ENCODE assay signal across 50 mouse cellular contexts in genomic region chr1:88087513-88087912, GRCm38 (mm10). TPM values are rescaled to one million over a fixed set of nuclear protein-coding genes. Genes with fewer than 3 reads are reported as not detected.
"Had no signal": no experiment of that assay in that cellular context is flagged by ENCODE, and none has a peak within 500 bp of the region (broad histone marks: within the 10 kb centered on the region; RNA-seq: fewer than 3 reads in every experiment).

TSS of gene Ugt1a8 (plus strand) at chr1:88087813.

- H3K4me2 ChIP-seq: heart, embryonic 11.5 days; heart, embryonic 12.5 days; heart, embryonic 13.5 days; heart, embryonic 15.5 days; hindbrain, embryonic 12.5 days; hindbrain, embryonic 13.5 days; hindbrain, embryonic 14.5 days; hindbrain, embryonic 15.5 days; kidney, embryonic 15.5 days had no signal

- ATAC-seq: hindbrain, embryonic 16.5 days; hindbrain, postnatal 0 days; inflammation-experienced regulatory T-cells, adult 6 months; intestine, embryonic 16.5 days had no signal

- H3K36me3 ChIP-seq: heart, embryonic 12.5 days; heart, embryonic 13.5 days; heart, embryonic 15.5 days; hindbrain, embryonic 10.5 days; hindbrain, embryonic 12.5 days; hindbrain, embryonic 13.5 days; hindbrain, embryonic 15.5 days; kidney, embryonic 15.5 days had no signal

- H3K4me1 ChIP-seq: heart, embryonic 12.5 days; heart, embryonic 13.5 days; heart, embryonic 15.5 days; hindbrain, embryonic 10.5 days; hindbrain, embryonic 12.5 days; hindbrain, embryonic 13.5 days; hindbrain, embryonic 15.5 days; kidney, embryonic 15.5 days had no signal

- H3K9ac ChIP-seq: heart, embryonic 12.5 days; heart, embryonic 13.5 days; heart, embryonic 15.5 days; hindbrain, embryonic 12.5 days; hindbrain, embryonic 13.5 days; hindbrain, embryonic 14.5 days; hindbrain, embryonic 15.5 days; kidney, embryonic 15.5 days had no signal

- H3K4me3 ChIP-seq: heart, embryonic 12.5 days; heart, embryonic 13.5 days; heart, embryonic 15.5 days; hindbrain, embryonic 10.5 days; hindbrain, embryonic 12.5 days; hindbrain, embryonic 13.5 days; hindbrain, embryonic 15.5 days; kidney, embryonic 15.5 days; layer of hippocampus, adult 2 months; left cerebral cortex, adult 2 months had no signal

- H3K27ac ChIP-seq: heart, embryonic 13.5 days; heart, embryonic 15.5 days; hindbrain, embryonic 10.5 days; hindbrain, embryonic 12.5 days; hindbrain, embryonic 13.5 days; hindbrain, embryonic 14.5 days; hindbrain, embryonic 15.5 days; hindbrain, postnatal 0 days; kidney, embryonic 15.5 days; kidney, postnatal 0 days; layer of hippocampus, adult 2 months; left cerebral cortex, adult 2 months had no signal

- H3K27me3 ChIP-seq: heart, embryonic 12.5 days; heart, embryonic 13.5 days; heart, embryonic 15.5 days; hindbrain, embryonic 12.5 days; hindbrain, embryonic 13.5 days; hindbrain, embryonic 15.5 days; kidney, embryonic 15.5 days had no signal

- DNase-seq: heart, postnatal 10 days; heart, postnatal 14 days; heart, postnatal 36 days; heart, postnatal 4 days; kidney, adult 11 months; kidney, adult 18-20 months; kidney, adult 2 months; kidney, adult 8-10 months; kidney, adult 9 months; kidney, postnatal 10 days; kidney, postnatal 14 days; kidney, postnatal 25 days; kidney, postnatal 36 days; kidney, postnatal 4 days; layer of hippocampus, adult 9-11 months; layer of hippocampus, postnatal 36 days had no signal

- H3K9me3 ChIP-seq: heart, embryonic 12.5 days; heart, embryonic 13.5 days; heart, embryonic 15.5 days; hindbrain, embryonic 10.5 days; hindbrain, embryonic 12.5 days; hindbrain, embryonic 13.5 days; hindbrain, embryonic 15.5 days; kidney, embryonic 15.5 days had no signal

RNA-seq across cellular contexts. Expression of gene Ugt1a8, which starts in this region (rescaled TPM):
- total RNA-seq: heart, postnatal 10 days; heart, postnatal 14 days; heart, postnatal 25 days; heart, postnatal 36 days; heart, postnatal 4 days; hematopoietic stem cell, adult 5-6 weeks; hindbrain, postnatal 0 days; layer of hippocampus, adult 18-20 months; layer of hippocampus, adult 2 months; layer of hippocampus, adult 8-10 months; layer of hippocampus, postnatal 10 days; layer of hippocampus, postnatal 14 days; layer of hippocampus, postnatal 25 days; layer of hippocampus, postnatal 36 days; left cerebral cortex, adult 18-20 months; left cerebral cortex, adult 2 months; left cerebral cortex, adult 8-10 months had no signal
- polyA plus RNA-seq: heart, embryonic 11.5 days; heart, embryonic 12.5 days; heart, embryonic 13.5 days; heart, embryonic 14.5 days; heart, embryonic 15.5 days; heart, embryonic 16.5 days; heart, postnatal 0 days; hindbrain, embryonic 10.5 days; hindbrain, embryonic 11.5 days; hindbrain, embryonic 12.5 days; hindbrain, embryonic 13.5 days; hindbrain, embryonic 14.5 days; hindbrain, embryonic 15.5 days; hindbrain, embryonic 16.5 days; hindbrain, postnatal 0 days; intestine, embryonic 14.5 days; intestine, embryonic 16.5 days; kidney, embryonic 14.5 days; kidney, embryonic 15.5 days; kidney, embryonic 16.5 days; large intestine, adult 2 months had no signal
